Mouse (Mus musculus): ENCODE measurements around the gene Clgn.

Gene Clgn

GRCm38 (mm10) chr8:83389316-83390005 lies at the start of gene Clgn:
TSS of gene Clgn (plus strand) at chr8:83389867.
- DNase-seq (ENCODE audit: low read depth, low spot score), result peak; percentile 47

- DNase-seq (ENCODE audit: low read depth, low spot score), result no peak
Measured at GRCm38 (mm10) chr8:83342076-83342475, 47.6 kb upstream of the Clgn start.

- DNase-seq (ENCODE audit: low read depth, low spot score), result peak; percentile 29
Measured at GRCm38 (mm10) chr8:83342693-83343092, 47.0 kb upstream of the Clgn start.

- DNase-seq (ENCODE audit: low read depth, low spot score), result no peak
Measured at GRCm38 (mm10) chr8:83348263-83348662, 41.4 kb upstream of the Clgn start, which contains the start of gene Mgat4d. TSS of gene Mgat4d (plus strand) at chr8:83348471.

- no peak for DNase-seq (ENCODE audit: low read depth, low spot score)
Measured at GRCm38 (mm10) chr8:83351315-83351714, 38.4 kb upstream of the Clgn start.

GRCm38 (mm10) chr8:83363156-83363769 lies 26.4 kb upstream of the Clgn start:
- DNase-seq (ENCODE audit: low read depth, low spot score), result no peak

GRCm38 (mm10) chr8:83377231-83377630 lies 12.4 kb upstream of the Clgn start:
- DNase-seq (ENCODE audit: low read depth, low spot score), result no peak

- DNase-seq (ENCODE audit: low read depth, low spot score), result no peak
Measured at GRCm38 (mm10) chr8:83380141-83380540, 9.5 kb upstream of the Clgn start.

- DNase-seq (ENCODE audit: low read depth, low spot score), result no peak
Measured at GRCm38 (mm10) chr8:83381016-83381415, 8.7 kb upstream of the Clgn start.

- DNase-seq (ENCODE audit: low read depth, low spot score), result no peak
Measured at GRCm38 (mm10) chr8:83382850-83383249, 6.8 kb upstream of the Clgn start.

- DNase-seq (ENCODE audit: low read depth, low spot score), result no peak
Measured at GRCm38 (mm10) chr8:83390006-83390701, 487 bp downstream of the Clgn start.

- no peak for DNase-seq (ENCODE audit: low read depth, low spot score)
Measured at GRCm38 (mm10) chr8:83392521-83392920, 2.9 kb downstream of the Clgn start.

GRCm38 (mm10) chr8:83394325-83394724 lies 4.7 kb downstream of the Clgn start:
- DNase-seq (ENCODE audit: low read depth, low spot score), result no peak

- no peak for DNase-seq (ENCODE audit: low read depth, low spot score)
Measured at GRCm38 (mm10) chr8:83396680-83397079, 7.0 kb downstream of the Clgn start.

GRCm38 (mm10) chr8:83397726-83398125 lies 8.1 kb downstream of the Clgn start:
- no peak for DNase-seq (ENCODE audit: low read depth, low spot score)

- DNase-seq (ENCODE audit: low read depth, low spot score), result no peak
Measured at GRCm38 (mm10) chr8:83405548-83405947, 15.9 kb downstream of the Clgn start.

GRCm38 (mm10) chr8:83406836-83407235 lies 17.2 kb downstream of the Clgn start:
- peak; percentile 6 for DNase-seq (ENCODE audit: low read depth, low spot score)

GRCm38 (mm10) chr8:83408496-83408895 lies 18.8 kb downstream of the Clgn start:
- no peak for DNase-seq (ENCODE audit: low read depth, low spot score)

- no peak for DNase-seq (ENCODE audit: low read depth, low spot score)
Measured at GRCm38 (mm10) chr8:83416878-83417277, 27.2 kb downstream of the Clgn start.

GRCm38 (mm10) chr8:83417970-83418369 lies 28.3 kb downstream of the Clgn start:
- no peak for DNase-seq (ENCODE audit: low read depth, low spot score)

- DNase-seq (ENCODE audit: low read depth, low spot score), result no peak
Measured at GRCm38 (mm10) chr8:83418805-83419516, 29.3 kb downstream of the Clgn start.

- DNase-seq (ENCODE audit: low read depth, low spot score), result no peak
Measured at GRCm38 (mm10) chr8:83421354-83421753, 31.7 kb downstream of the Clgn start.

Measured in retina, postnatal 7 days (tissue).